Mouse (Mus musculus): ENCODE measurements around the gene Prmt1. TPM values are rescaled to one million over a fixed set of nuclear protein-coding genes. Genes with fewer than 3 reads are reported as not detected.

Gene Prmt1
- polyA plus RNA-seq, 1 experiment from 2014 or later, result 220 TPM

- H3K36me3 ChIP-seq, result no peaks in the 10 kb centered on the region
- H3K4me2 ChIP-seq, result no peak overlapping the region
- H3K9me3 ChIP-seq (replicated peaks), result no peaks in the 10 kb centered on the region
- 0 out of 2 replicates have a peak, but pooled peaks cover 2% of the 10 kb centered on the region for H3K27me3 ChIP-seq
- 69% methylated on average over 4 of the region's 4 CpGs for WGBS (ENCODE audit: insufficient replicate concordance)
- H3K4me1 ChIP-seq (replicated peaks), result no peaks in the 10 kb centered on the region
- DNase-seq (no peak), ATAC-seq (ENCODE audit: low read depth) (no peak)
- no peak overlapping the region for H3K4me3 ChIP-seq (replicated peaks)
- no peak overlapping the region for H3K27ac ChIP-seq
- H3K9ac ChIP-seq, result no peak overlapping the region
Observed at GRCm38 (mm10) chr7:44938680-44939079, 47.7 kb downstream of the Prmt1 start.

GRCm38 (mm10) chr7:44929204-44930151 is 56.9 kb downstream of the Prmt1 start, which contains the start of gene Ap2a1:
Ap2a1 (minus strand) TSS chr7:44929496.
- Histone ChIP-seq H3K9ac (peak within 1 kb of the TSS; percentile 96), H3K27ac (peak within 1 kb of the TSS; percentile 98), H3K9me3 (replicated peaks) (no peaks in the 10 kb centered on the region), H3K4me1 (replicated peaks) (peaks cover 48% of the 10 kb centered on the region), H3K4me2 (peak within 1 kb of the TSS; percentile 88), H3K4me3 (replicated peaks) (peak within 1 kb of the TSS; percentile 98), H3K27me3 (no peaks in the 10 kb centered on the region), H3K36me3 (peaks cover 25% of the 10 kb centered on the region)
- DNase-seq (peak; percentile 100), ATAC-seq (ENCODE audit: low read depth) (peak; percentile 94)
- under 1% methylated on average over 84 of the region's 84 CpGs for WGBS (ENCODE audit: insufficient replicate concordance)

GRCm38 (mm10) chr7:44928570-44928969 is 57.8 kb downstream of the Prmt1 start:
- peak overlapping the region; percentile 98 for H3K4me3 ChIP-seq (replicated peaks)
- H3K36me3 ChIP-seq, result peaks cover 34% of the 10 kb centered on the region
- no peaks in the 10 kb centered on the region for H3K9me3 ChIP-seq (replicated peaks)
- ATAC-seq (ENCODE audit: low read depth), result peak; percentile 24
- 0% methylated on average over 1 of the region's 1 CpGs for WGBS (ENCODE audit: insufficient replicate concordance)
- peak overlapping the region; percentile 98 for H3K27ac ChIP-seq
- H3K4me2 ChIP-seq, result peak overlapping the region; percentile 88
- DNase-seq, result peak; percentile 34
- peaks cover 55% of the 10 kb centered on the region for H3K4me1 ChIP-seq (replicated peaks)
- peak overlapping the region; percentile 96 for H3K9ac ChIP-seq
- no peaks in the 10 kb centered on the region for H3K27me3 ChIP-seq

Small RNA genes lying within 50 kb of the gene (microRNA-seq; reads per million reads assigned to microRNA genes)
- gene Mir7054, result not detected

Other genes starting within 250 kb of the Prmt1 start
- 30.0 and 30.8 TPM in 2 replicates for gene Vrk3, start 238.2 kb downstream of the Prmt1 start, polyA plus RNA-seq (2015; fragmentation: Nextera tagmentation; extraction: Ambion mirVana)
- gene Zfp473, start 235.5 kb downstream of the Prmt1 start, polyA plus RNA-seq (2015; fragmentation: Nextera tagmentation; extraction: Ambion mirVana), result 0.99 and 1.1 TPM in 2 replicates
- 60.8 and 68.9 TPM in 2 replicates for gene Nup62, start 170.5 kb downstream of the Prmt1 start, polyA plus RNA-seq (2015; fragmentation: Nextera tagmentation; extraction: Ambion mirVana)
- 0.70 and 1.1 TPM in 2 replicates for gene Il4i1, start 170.2 kb downstream of the Prmt1 start, polyA plus RNA-seq (2015; fragmentation: Nextera tagmentation; extraction: Ambion mirVana)
- gene Atf5, start 169.9 kb downstream of the Prmt1 start, polyA plus RNA-seq (2015; fragmentation: Nextera tagmentation; extraction: Ambion mirVana), result 5.3 and 5.4 TPM in 2 replicates
- 32.0 and 32.1 TPM in 2 replicates for gene Akt1s1, start 137.6 kb downstream of the Prmt1 start, polyA plus RNA-seq (2015; fragmentation: Nextera tagmentation; extraction: Ambion mirVana)
- gene Tbc1d17, start 137.5 kb downstream of the Prmt1 start, polyA plus RNA-seq (2015; fragmentation: Nextera tagmentation; extraction: Ambion mirVana), result 29.0 and 30.0 TPM in 2 replicates
- 22.8 and 24.2 TPM in 2 replicates for gene Pnkp, start 129.4 kb downstream of the Prmt1 start, polyA plus RNA-seq (2015; fragmentation: Nextera tagmentation; extraction: Ambion mirVana)
- gene Ptov1, start 116.8 kb downstream of the Prmt1 start, polyA plus RNA-seq (2015; fragmentation: Nextera tagmentation; extraction: Ambion mirVana), result 50.4 and 57.0 TPM in 2 replicates
- 47.2 and 51.2 TPM in 2 replicates for gene Med25, start 93.9 kb downstream of the Prmt1 start, polyA plus RNA-seq (2015; fragmentation: Nextera tagmentation; extraction: Ambion mirVana)
- gene Fuz, start 90.5 kb downstream of the Prmt1 start, polyA plus RNA-seq (2015; fragmentation: Nextera tagmentation; extraction: Ambion mirVana), result 7.2 and 7.5 TPM in 2 replicates
- gene Ap2a1, start 57.1 kb downstream of the Prmt1 start, polyA plus RNA-seq (2015; fragmentation: Nextera tagmentation; extraction: Ambion mirVana), result 69.5 and 82.4 TPM in 2 replicates
- 0.07 and 0.22 TPM in 2 replicates for gene Tsks, start 43.4 kb downstream of the Prmt1 start, polyA plus RNA-seq (2015; fragmentation: Nextera tagmentation; extraction: Ambion mirVana)
- gene Cpt1c, start 11.7 kb downstream of the Prmt1 start, polyA plus RNA-seq (2015; fragmentation: Nextera tagmentation; extraction: Ambion mirVana), result 1.9 and 2.3 TPM in 2 replicates
- 41.0 and 42.4 TPM in 2 replicates for gene Irf3, start 11.1 kb upstream of the Prmt1 start, polyA plus RNA-seq (2015; fragmentation: Nextera tagmentation; extraction: Ambion mirVana)
- 18.2 and 20.1 TPM in 2 replicates for gene Bcl2l12, start 12.1 kb upstream of the Prmt1 start, polyA plus RNA-seq (2015; fragmentation: Nextera tagmentation; extraction: Ambion mirVana)
- 10.4 and 11.8 TPM in 2 replicates for gene Scaf1, start 29.8 kb upstream of the Prmt1 start, polyA plus RNA-seq (2015; fragmentation: Nextera tagmentation; extraction: Ambion mirVana)
- 14.4 and 15.0 TPM in 2 replicates for gene Rras, start 31.4 kb upstream of the Prmt1 start, polyA plus RNA-seq (2015; fragmentation: Nextera tagmentation; extraction: Ambion mirVana)
- 1.7 and 2.2 TPM in 2 replicates for gene Prr12, start 66.3 kb upstream of the Prmt1 start, polyA plus RNA-seq (2015; fragmentation: Nextera tagmentation; extraction: Ambion mirVana)
- gene Nosip, start 75.9 kb upstream of the Prmt1 start, polyA plus RNA-seq (2015; fragmentation: Nextera tagmentation; extraction: Ambion mirVana), result 31.5 and 32.0 TPM in 2 replicates
- 7.1 and 7.8 TPM in 2 replicates for gene Prrg2, start 76.1 kb upstream of the Prmt1 start, polyA plus RNA-seq (2015; fragmentation: Nextera tagmentation; extraction: Ambion mirVana)
- gene Rcn3, start 105.7 kb upstream of the Prmt1 start, polyA plus RNA-seq (2015; fragmentation: Nextera tagmentation; extraction: Ambion mirVana), result 35.6 and 38.7 TPM in 2 replicates
- 29.2 and 31.9 TPM in 2 replicates for gene Fcgrt, start 117.3 kb upstream of the Prmt1 start, polyA plus RNA-seq (2015; fragmentation: Nextera tagmentation; extraction: Ambion mirVana)
- 1,277 and 1,372 TPM in 2 replicates for gene Rps11, start 137.9 kb upstream of the Prmt1 start, polyA plus RNA-seq (2015; fragmentation: Nextera tagmentation; extraction: Ambion mirVana)
- gene Rpl13a, start 142.2 kb upstream of the Prmt1 start, polyA plus RNA-seq (2015; fragmentation: Nextera tagmentation; extraction: Ambion mirVana), result 972 and 1,063 TPM in 2 replicates
- 0.12 and 0.37 TPM in 2 replicates for gene Gm45713, start 149.7 kb upstream of the Prmt1 start, polyA plus RNA-seq (2015; fragmentation: Nextera tagmentation; extraction: Ambion mirVana)
- 4.5 and 5.4 TPM in 2 replicates for gene Flt3l, start 149.9 kb upstream of the Prmt1 start, polyA plus RNA-seq (2015; fragmentation: Nextera tagmentation; extraction: Ambion mirVana)
- 51.7 and 54.8 TPM in 2 replicates for gene Pih1d1, start 167.7 kb upstream of the Prmt1 start, polyA plus RNA-seq (2015; fragmentation: Nextera tagmentation; extraction: Ambion mirVana)
- gene Aldh16a1, start 168.0 kb upstream of the Prmt1 start, polyA plus RNA-seq (2015; fragmentation: Nextera tagmentation; extraction: Ambion mirVana), result 28.0 and 30.3 TPM in 2 replicates
- not detected in 2 replicates for gene Slc17a7, start 177.4 kb upstream of the Prmt1 start, polyA plus RNA-seq (2015; fragmentation: Nextera tagmentation; extraction: Ambion mirVana)
- not detected in 2 replicates for gene Gfy, start 193.0 kb upstream of the Prmt1 start, polyA plus RNA-seq (2015; fragmentation: Nextera tagmentation; extraction: Ambion mirVana)
- not detected in 2 replicates for gene Pth2, start 194.4 kb upstream of the Prmt1 start, polyA plus RNA-seq (2015; fragmentation: Nextera tagmentation; extraction: Ambion mirVana)
- gene Ccdc155, start 218.3 kb upstream of the Prmt1 start, polyA plus RNA-seq (2015; fragmentation: Nextera tagmentation; extraction: Ambion mirVana), result 0.07 and 0.14 TPM in 2 replicates
- gene Dkkl1, start 225.6 kb upstream of the Prmt1 start, polyA plus RNA-seq (2015; fragmentation: Nextera tagmentation; extraction: Ambion mirVana), result 2.6 and 2.8 TPM in 2 replicates
- gene Tead2, start 229.2 kb upstream of the Prmt1 start, polyA plus RNA-seq (2015; fragmentation: Nextera tagmentation; extraction: Ambion mirVana), result 11.8 and 12.0 TPM in 2 replicates

Data from liver, embryonic 13.5 days (tissue).